Mouse (Mus musculus): ENCODE data around the gene Rpl9-ps1.

- TF ChIP-seq CTCF (IDR thresholded peaks at IDR 0.05; ENCODE audit: extremely low read depth, insufficient read depth, low read length) (no peak), POLR2A (IDR thresholded peaks at IDR 0.05; ENCODE audit: extremely low read depth, insufficient read depth, low read length) (no peak)
Measured at GRCm38 (mm10) chr11:83600576-83600975, 44.8 kb downstream of the Rpl9-ps1 start.

Data from cortical plate, adult 2 months (tissue).